Mouse (Mus musculus) right cerebral cortex, postnatal 10 days (tissue): Measurements from ENCODE around the gene Gpr141.

Source experiments
- DNase-seq, 2 experiments: peaks; one replicate each; pipeline ENCODE4 v3.0.0; 2021; ENCODE audit warnings: low spot score in 2 of 2

Gene Gpr141

DNA sequence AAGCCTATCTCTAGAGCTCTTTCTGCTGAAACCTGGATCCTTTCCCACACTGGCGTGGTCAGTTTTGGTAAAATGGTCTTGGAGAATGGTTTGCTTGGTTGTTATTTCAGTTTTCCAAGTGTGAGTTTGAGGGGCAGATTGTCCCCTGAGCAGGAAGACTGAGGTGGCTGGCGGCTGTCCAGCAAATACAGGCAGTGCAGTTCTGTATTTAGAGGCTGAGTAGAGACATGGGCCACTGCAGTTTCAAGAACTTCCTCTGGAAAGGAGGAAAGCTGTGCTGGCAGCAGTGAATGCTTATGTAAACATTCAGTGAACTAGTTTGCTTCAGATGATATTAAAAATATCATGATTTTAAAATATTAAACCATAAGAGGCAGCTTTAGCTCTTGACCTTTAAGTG is 93.2 kb downstream of the Gpr141 start:
- DNase-seq = peak in 1 of 2 experiments; percentile 27

DNA sequence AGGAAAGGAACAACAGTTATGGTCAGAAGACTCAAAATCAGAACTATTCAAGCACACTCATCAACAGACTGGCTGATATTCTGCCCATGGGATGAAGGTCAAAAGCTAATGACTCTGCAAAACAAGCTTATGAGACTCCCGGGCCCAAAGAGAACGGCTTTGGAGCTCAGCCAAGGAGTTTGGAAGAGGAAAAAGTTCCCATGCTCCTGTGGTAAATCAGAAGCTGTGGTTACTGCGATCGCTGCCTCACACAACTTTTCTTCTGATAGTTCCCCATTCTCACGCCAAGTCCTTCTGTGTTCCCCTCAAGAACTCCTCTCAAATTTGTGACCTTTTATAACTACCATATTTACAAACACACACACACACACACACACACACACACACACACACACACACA is 105.1 kb downstream of the Gpr141 start:
- peak in 1 of 2 experiments; percentile 35 for DNase-seq

DNA sequence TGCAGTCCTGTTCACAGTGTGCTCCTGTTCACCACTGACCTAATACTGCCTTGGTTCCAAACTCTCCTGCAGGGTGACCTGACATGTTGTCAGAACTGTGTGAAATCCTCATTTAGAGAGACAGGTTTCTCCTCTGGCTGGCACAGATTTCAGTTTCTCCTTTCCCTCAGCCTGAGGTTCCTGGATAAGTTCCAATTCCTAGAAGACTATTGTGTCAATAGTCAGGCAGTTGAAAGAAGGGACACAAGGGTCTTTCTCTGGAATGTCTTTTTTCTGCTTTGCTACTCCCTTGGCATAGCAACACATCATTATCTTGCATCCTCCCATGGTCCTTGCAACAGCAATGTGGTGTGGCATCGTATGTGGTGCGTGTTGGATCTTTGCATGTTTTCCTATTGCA is 106.9 kb downstream of the Gpr141 start:
- no peak for DNase-seq

- DNase-seq = no peak
These were observed 120.3 kb downstream of the Gpr141 start for GRCm38 (mm10) chr13:19703806-19704205.

DNA sequence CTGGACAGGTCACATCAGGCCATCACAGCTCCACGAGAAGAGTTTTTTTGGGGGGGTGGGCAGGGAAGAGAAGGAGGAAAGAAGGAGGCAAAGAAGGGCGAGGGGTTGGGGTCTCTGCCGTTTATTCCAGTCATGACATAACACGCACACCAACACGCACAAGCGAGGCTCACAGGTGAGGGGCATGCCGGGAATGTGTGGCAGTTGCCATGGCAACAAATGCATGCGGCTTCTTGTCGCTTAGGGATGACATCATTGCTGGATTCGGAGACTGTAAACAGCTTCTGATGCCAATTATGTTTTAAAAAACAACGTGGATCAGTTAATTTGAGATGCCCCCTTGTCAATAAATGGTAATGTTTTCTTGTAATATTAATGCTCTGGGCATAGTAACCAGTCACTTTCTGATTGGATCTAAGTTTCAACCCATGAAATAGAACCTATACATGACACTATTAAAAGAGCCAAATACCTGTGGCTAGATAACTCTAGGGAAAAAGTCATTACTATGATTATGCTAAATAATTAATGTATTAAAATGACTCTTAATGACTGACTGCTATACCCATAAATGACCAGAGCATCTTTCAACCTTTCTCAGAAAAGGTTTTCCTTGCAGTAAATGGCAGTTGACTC is 122.5 kb downstream of the Gpr141 start:
- DNase-seq = peak; percentile 88 to 92

GRCm38 (mm10) chr13:19700733-19701442 is 123.2 kb downstream of the Gpr141 start:
- no peak for DNase-seq
